Mouse (Mus musculus): ENCODE results near the gene Rufy3.

- TF ChIP-seq CHD2 (IDR thresholded peaks at IDR 0.05; ENCODE audit: low read depth, low read length) (no peak), ZC3H11A (IDR thresholded peaks at IDR 0.05; ENCODE audit: borderline replicate concordance, low read depth, low read length) (no peak), ZNF384 (IDR thresholded peaks at IDR 0.05; ENCODE audit: low read depth, low read length) (no peak)
These were observed 15.8 kb downstream of the Rufy3 start for GRCm38 (mm10) chr5:88580681-88581080.

Data from ES-E14 (cell line).